Comparison of ENCODE assay signal across 8 mouse cellular contexts in genomic region chr2:122764526-122764925, GRCm38 (mm10). TPM values are rescaled to one million over a fixed set of nuclear protein-coding genes. Genes with fewer than 3 reads are reported as not detected.
DNase-seq lines count a peak whose midpoint lies in the region; ATAC-seq lines count a peak whose summit lies in the region.

No protein-coding gene starts in this region.

- DNase-seq in forebrain, embryonic 14.5 days (ENCODE audit: low spot score): no peak
- DNase-seq in lung, postnatal 14 days: no peak
- DNase-seq in kidney, postnatal 36 days: peak; percentile 29 to 33
- no peak for DNase-seq in urinary bladder, postnatal 4 days (ENCODE audit: low spot score in 2 of 2)

- no peak overlapping the region for H3K9ac ChIP-seq in forebrain, embryonic 12.5 days
- H3K9ac ChIP-seq in forebrain, embryonic 14.5 days (ENCODE audit: low read length): no peak overlapping the region
- no peak overlapping the region; the same call in 1 of the 2 replicates for H3K9ac ChIP-seq in lung, embryonic 16.5 days (ENCODE audit: low read length)
- H3K9ac ChIP-seq in stomach, embryonic 14.5 days (replicated peaks; ENCODE audit: low read depth, low read length): peak overlapping the region; percentile 40; the same call in 1 of the 2 replicates
- H3K9ac ChIP-seq in forebrain, embryonic 15.5 days (replicated peaks): no peak overlapping the region

- H3K36me3 ChIP-seq in forebrain, embryonic 12.5 days (replicated peaks): no peaks in the 10 kb centered on the region
- H3K36me3 ChIP-seq in forebrain, embryonic 14.5 days (ENCODE audit: control insufficient read depth, insufficient read depth, low read length): no peaks in the 10 kb centered on the region
- H3K36me3 ChIP-seq in lung, embryonic 16.5 days (ENCODE audit: control insufficient read depth, insufficient read depth, low read length): no peaks in the 10 kb centered on the region
- no peaks in the 10 kb centered on the region for H3K36me3 ChIP-seq in stomach, embryonic 14.5 days (ENCODE audit: control insufficient read depth, insufficient read depth, low read length)
- no peaks in the 10 kb centered on the region for H3K36me3 ChIP-seq in forebrain, embryonic 15.5 days

- peaks cover 9% of the 10 kb centered on the region for H3K4me1 ChIP-seq in forebrain, embryonic 12.5 days
- H3K4me1 ChIP-seq in forebrain, embryonic 14.5 days (ENCODE audit: control insufficient read depth, insufficient read depth, low read length): no peaks in the 10 kb centered on the region; the same call in 1 of the 2 replicates
- H3K4me1 ChIP-seq in lung, embryonic 16.5 days (replicated peaks; ENCODE audit: control insufficient read depth, insufficient read depth, low read length): no peaks in the 10 kb centered on the region
- H3K4me1 ChIP-seq in stomach, embryonic 14.5 days (ENCODE audit: control insufficient read depth, insufficient read depth, low read length): 0 out of 2 replicates have a peak, but pooled peaks cover 5% of the 10 kb centered on the region
- peaks cover 8% of the 10 kb centered on the region for H3K4me1 ChIP-seq in forebrain, embryonic 15.5 days

- no peak overlapping the region for H3K27ac ChIP-seq in forebrain, embryonic 12.5 days
- no peak overlapping the region for H3K27ac ChIP-seq in forebrain, embryonic 14.5 days (ENCODE audit: low read depth, low read length)
- H3K27ac ChIP-seq in lung, embryonic 16.5 days (ENCODE audit: low read length): no peak overlapping the region
- no peak overlapping the region for H3K27ac ChIP-seq in stomach, embryonic 14.5 days (ENCODE audit: low read length)
- H3K27ac ChIP-seq in forebrain, embryonic 15.5 days (replicated peaks): no peak overlapping the region

- H3K27me3 ChIP-seq in forebrain, embryonic 12.5 days: peaks cover 38% of the 10 kb centered on the region
- 0 out of 2 replicates have a peak, but pooled peaks cover 15% of the 10 kb centered on the region for H3K27me3 ChIP-seq in forebrain, embryonic 14.5 days (replicated peaks; ENCODE audit: control insufficient read depth, insufficient read depth, low read length)
- H3K27me3 ChIP-seq in lung, embryonic 16.5 days (ENCODE audit: control insufficient read depth, insufficient read depth, low read depth, low read length): no peaks in the 10 kb centered on the region; the same call in 1 of the 2 replicates
- no peaks in the 10 kb centered on the region for H3K27me3 ChIP-seq in stomach, embryonic 14.5 days (ENCODE audit: control insufficient read depth, insufficient read depth, low read length)
- peaks cover 17% of the 10 kb centered on the region for H3K27me3 ChIP-seq in forebrain, embryonic 15.5 days

- H3K9me3 ChIP-seq in forebrain, embryonic 12.5 days: no peaks in the 10 kb centered on the region
- H3K9me3 ChIP-seq in forebrain, embryonic 14.5 days (replicated peaks; ENCODE audit: control insufficient read depth, low read length): no peaks in the 10 kb centered on the region
- no peaks in the 10 kb centered on the region for H3K9me3 ChIP-seq in lung, embryonic 16.5 days (ENCODE audit: control insufficient read depth, low read length)
- no peaks in the 10 kb centered on the region for H3K9me3 ChIP-seq in stomach, embryonic 14.5 days (ENCODE audit: control insufficient read depth, low read depth, low read length)
- no peaks in the 10 kb centered on the region for H3K9me3 ChIP-seq in forebrain, embryonic 15.5 days

- no peak overlapping the region for H3K4me3 ChIP-seq in forebrain, embryonic 12.5 days (replicated peaks)
- no peak overlapping the region for H3K4me3 ChIP-seq in forebrain, embryonic 14.5 days (ENCODE audit: low read depth, low read length)
- H3K4me3 ChIP-seq in lung, embryonic 16.5 days (ENCODE audit: low read length): peak overlapping the region; percentile 45
- peak overlapping the region; percentile 44; the same call in 1 of the 2 replicates for H3K4me3 ChIP-seq in stomach, embryonic 14.5 days (ENCODE audit: low read depth, low read length)
- no peak overlapping the region for H3K4me3 ChIP-seq in forebrain, embryonic 15.5 days

- ATAC-seq in forebrain, embryonic 12.5 days (ENCODE audit: low FRiP score): no peak
- ATAC-seq in forebrain, embryonic 14.5 days: no peak
- ATAC-seq in lung, embryonic 16.5 days (ENCODE audit: low read depth): no peak
- no peak for ATAC-seq in stomach, embryonic 14.5 days (ENCODE audit: insufficient number of reproducible peaks, insufficient read depth, low FRiP score, low read depth)
- no peak for ATAC-seq in forebrain, embryonic 15.5 days (replicated peaks)

- WGBS in forebrain, embryonic 12.5 days: 49% methylated on average over 6 of the region's 6 CpGs
- 45% methylated on average over 6 of the region's 6 CpGs for WGBS in forebrain, embryonic 14.5 days
- WGBS in lung, embryonic 16.5 days: 49% methylated on average over 6 of the region's 6 CpGs
- WGBS in stomach, embryonic 14.5 days: 51% methylated on average over 6 of the region's 6 CpGs
- 51% methylated on average over 6 of the region's 6 CpGs for WGBS in forebrain, embryonic 15.5 days

- peak overlapping the region; percentile 85; the same call in 1 of the 2 replicates for H3K4me2 ChIP-seq in forebrain, embryonic 12.5 days
- H3K4me2 ChIP-seq in forebrain, embryonic 14.5 days (ENCODE audit: low read length): no peak overlapping the region
- peak overlapping the region; percentile 85 for H3K4me2 ChIP-seq in lung, embryonic 16.5 days (ENCODE audit: low read depth, low read length)
- no peak overlapping the region for H3K4me2 ChIP-seq in stomach, embryonic 14.5 days (replicated peaks; ENCODE audit: low read depth, low read length)
- H3K4me2 ChIP-seq in forebrain, embryonic 15.5 days (replicated peaks): no peak overlapping the region; the same call in 1 of the 2 replicates

RNA-seq across cellular contexts. Expression of gene Sqor, which starts 0.5 kb away (rescaled TPM):
- 1.8 and 1.9 TPM in 2 replicates for polyA plus RNA-seq in forebrain, embryonic 12.5 days (2016; fragmentation: Nextera tagmentation; extraction: Ambion mirVana)
- polyA plus RNA-seq in forebrain, embryonic 14.5 days (2014; fragmentation: Nextera tagmentation; extraction: Ambion mirVana): 2.8 and 3.6 TPM in 2 replicates
- polyA plus RNA-seq in lung, embryonic 16.5 days (2015; fragmentation: Nextera tagmentation; extraction: Ambion mirVana): 11.3 and 15.1 TPM in 2 replicates
- polyA plus RNA-seq in stomach, embryonic 14.5 days (2014; fragmentation: Nextera tagmentation; extraction: Ambion mirVana): 22.5 and 23.7 TPM in 2 replicates
- polyA plus RNA-seq in forebrain, embryonic 15.5 days (2015; fragmentation: Nextera tagmentation; extraction: Ambion mirVana): 1.7 and 2.2 TPM in 2 replicates

RNA-seq across cellular contexts. Expression of gene Bloc1s6, which starts 26.2 kb away (rescaled TPM):
- 76.1 and 82.4 TPM in 2 replicates for polyA plus RNA-seq in forebrain, embryonic 12.5 days (2016; fragmentation: Nextera tagmentation; extraction: Ambion mirVana)
- 76.0 and 79.2 TPM in 2 replicates for polyA plus RNA-seq in forebrain, embryonic 14.5 days (2014; fragmentation: Nextera tagmentation; extraction: Ambion mirVana)
- polyA plus RNA-seq in lung, embryonic 16.5 days (2015; fragmentation: Nextera tagmentation; extraction: Ambion mirVana): 40.8 and 40.9 TPM in 2 replicates
- polyA plus RNA-seq in stomach, embryonic 14.5 days (2014; fragmentation: Nextera tagmentation; extraction: Ambion mirVana): 46.2 and 55.0 TPM in 2 replicates
- 89.0 and 89.4 TPM in 2 replicates for polyA plus RNA-seq in forebrain, embryonic 15.5 days (2015; fragmentation: Nextera tagmentation; extraction: Ambion mirVana)

Comparison
In these comparisons a context has a peak if more than half of its experiments do, and no peak if none do; other contexts are left out.
1. H3K4me2 ChIP-seq: peak in forebrain, embryonic 12.5 days (single experiment) and lung, embryonic 16.5 days (single experiment); none in forebrain, embryonic 14.5 days (single experiment), stomach, embryonic 14.5 days (single experiment) and forebrain, embryonic 15.5 days (single experiment).
2. H3K4me3 ChIP-seq: peak in lung, embryonic 16.5 days (single experiment) and stomach, embryonic 14.5 days (single experiment); none in forebrain, embryonic 12.5 days (single experiment), forebrain, embryonic 14.5 days (single experiment) and forebrain, embryonic 15.5 days (single experiment).
3. DNase-seq: peak in kidney, postnatal 36 days (2 of 2); none in forebrain, embryonic 14.5 days (single experiment), lung, postnatal 14 days (single experiment) and urinary bladder, postnatal 4 days (0 of 2).